Mouse (Mus musculus): ENCODE data around the gene Olfml2b. TPM values are rescaled to one million over a fixed set of nuclear protein-coding genes. Genes with fewer than 3 reads are reported as not detected.

Gene Olfml2b
- 10 to 100 TPM; 38.6 to 43.0 TPM for total RNA-seq (2021)
- long read RNA-seq, transcript Olfml2b-201 (8 exons, 3,095 nt), result major isoform, 76 of 89 reads
- long read RNA-seq, partial matches to known transcripts, result 6 of 89 reads
- long read RNA-seq, other reads (novel, unspliced or antisense), result 7 of 89 reads

GRCm38 (mm10) chr1:170644255-170645205, at the start of gene Olfml2b:
Gene Olfml2b (plus strand): TSS chr1:170644532.
- peak; percentile 74 to 87 for DNase-seq (ENCODE audit: low spot score in 2 of 2)

GRCm38 (mm10) chr1:170594575-170594974, 49.8 kb upstream of the Olfml2b start:
- DNase-seq (ENCODE audit: low spot score in 2 of 2), result no peak

- DNase-seq (ENCODE audit: low spot score in 2 of 2), result no peak
Observed at GRCm38 (mm10) chr1:170605228-170606001, 38.9 kb upstream of the Olfml2b start.

- no peak for DNase-seq (ENCODE audit: low spot score in 2 of 2)
Observed at GRCm38 (mm10) chr1:170607231-170607917, 37.0 kb upstream of the Olfml2b start.

- no peak for DNase-seq (ENCODE audit: low spot score in 2 of 2)
Observed at GRCm38 (mm10) chr1:170608461-170609071, 35.8 kb upstream of the Olfml2b start.

GRCm38 (mm10) chr1:170609872-170610271, 34.5 kb upstream of the Olfml2b start:
- no peak for DNase-seq (ENCODE audit: low spot score in 2 of 2)

- no peak for DNase-seq (ENCODE audit: low spot score in 2 of 2)
Observed at GRCm38 (mm10) chr1:170610289-170610688, 34.0 kb upstream of the Olfml2b start.

GRCm38 (mm10) chr1:170610695-170611094, 33.6 kb upstream of the Olfml2b start:
- DNase-seq (ENCODE audit: low spot score in 2 of 2), result no peak

- DNase-seq (ENCODE audit: low spot score in 2 of 2), result no peak
Observed at GRCm38 (mm10) chr1:170611631-170612030, 32.7 kb upstream of the Olfml2b start.

- peak; percentile 65 to 81 for DNase-seq (ENCODE audit: low spot score in 2 of 2)
Observed at GRCm38 (mm10) chr1:170612968-170613872, 31.1 kb upstream of the Olfml2b start.

GRCm38 (mm10) chr1:170619686-170620374, 24.5 kb upstream of the Olfml2b start:
- DNase-seq (ENCODE audit: low spot score in 2 of 2), result no peak

- DNase-seq (ENCODE audit: low spot score in 2 of 2), result no peak
Observed at GRCm38 (mm10) chr1:170622934-170623333, 21.4 kb upstream of the Olfml2b start.

GRCm38 (mm10) chr1:170623432-170623831, 20.9 kb upstream of the Olfml2b start:
- DNase-seq (ENCODE audit: low spot score in 2 of 2), result no peak

GRCm38 (mm10) chr1:170630489-170630888, 13.8 kb upstream of the Olfml2b start:
- no peak for DNase-seq (ENCODE audit: low spot score in 2 of 2)

GRCm38 (mm10) chr1:170631571-170631970, 12.8 kb upstream of the Olfml2b start:
- DNase-seq (ENCODE audit: low spot score in 2 of 2), result no peak

- DNase-seq (ENCODE audit: low spot score in 2 of 2), result peak; percentile 76 to 94
Observed at GRCm38 (mm10) chr1:170632385-170632784, 11.9 kb upstream of the Olfml2b start.

GRCm38 (mm10) chr1:170632856-170633255, 11.5 kb upstream of the Olfml2b start:
- no peak for DNase-seq (ENCODE audit: low spot score in 2 of 2)

GRCm38 (mm10) chr1:170638941-170639340, 5.4 kb upstream of the Olfml2b start:
- DNase-seq (ENCODE audit: low spot score in 2 of 2), result no peak
